Mouse (Mus musculus) lung, postnatal 0 days (tissue): ENCODE measurements around the gene Slc9a9.

Experiments used
- CTCF ChIP-seq: IDR thresholded peaks from 2 replicates; pipeline ENCODE4 v1.5.1; 2016; ENCODE audit warnings: antibody characterized with exemption, mild to moderate bottlenecking
- EP300 ChIP-seq: IDR thresholded peaks from 2 replicates; pipeline ENCODE4 v1.6.1; 2016; ENCODE audit warnings: antibody characterized with exemption, mild to moderate bottlenecking, control low read depth

DNA sequence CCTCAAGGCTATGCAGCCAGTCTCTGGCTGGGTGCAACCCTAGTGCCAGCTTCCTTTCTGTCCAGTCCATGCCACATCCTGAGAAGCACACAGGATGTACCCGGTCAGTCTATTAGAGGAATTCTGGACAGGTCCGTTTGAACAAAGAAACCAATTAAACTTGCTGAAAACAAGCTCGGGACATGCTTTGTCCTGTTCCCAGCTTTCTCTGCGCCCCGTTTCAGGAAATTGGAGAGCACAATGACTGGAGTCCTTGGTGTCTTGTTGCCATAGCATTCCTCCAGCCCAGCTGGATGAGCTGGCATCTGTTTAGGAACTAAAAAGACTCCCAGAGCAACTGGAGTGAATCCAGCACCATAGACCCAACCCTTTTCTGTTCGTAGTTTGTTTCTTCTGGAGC, 419.3 kb downstream of the Slc9a9 start:
- TF ChIP-seq CTCF = no peak
- no peak; the same call in 1 of the 2 replicates for TF ChIP-seq EP300
